Mouse (Mus musculus) embryonic facial prominence, embryonic 10.5 days (tissue): ENCODE results near the gene Lrfn3. TPM values are rescaled to one million over a fixed set of nuclear protein-coding genes. Genes with fewer than 3 reads are reported as not detected.

ENCODE experiments used
- DNase-seq: peaks from one replicate; pipeline ENCODE4 v3.0.0-alpha.2; 2017; ENCODE audit warnings: low spot score
- H3K27ac ChIP-seq: fragments of 300-500 bp; sonication (generic); replicated peaks from 2 replicates; pipeline ENCODE4 v1.5.1; 2016; ENCODE audit warnings: mild to moderate bottlenecking
- H3K27me3 ChIP-seq: fragments of 300-500 bp; sonication (generic); replicated peaks from 2 replicates; pipeline ENCODE4 v1.6.1; 2016; ENCODE audit warnings: low read depth, mild to moderate bottlenecking; ENCODE audit not compliant: poor library complexity, severe bottlenecking
- H3K36me3 ChIP-seq: fragments of 300-500 bp; sonication (generic); replicated peaks from 2 replicates; pipeline ENCODE4 v1.6.1; 2016; ENCODE audit warnings: mild to moderate bottlenecking, moderate library complexity
- H3K4me1 ChIP-seq: fragments of 300-500 bp; sonication (generic); 2 replicates; pipeline ENCODE4 v1.6.1; 2016
- H3K4me3 ChIP-seq: fragments of 300-500 bp; sonication (generic); 2 replicates; pipeline ENCODE4 v1.5.1; 2016; ENCODE audit warnings: mild to moderate bottlenecking, moderate library complexity
- H3K9me3 ChIP-seq: fragments of 300-500 bp; sonication (generic); 2 replicates; pipeline ENCODE4 v1.6.1; 2016; ENCODE audit warnings: mild to moderate bottlenecking
- WGBS: fragments of 180-500 bp; shearing (Covaris S2); methylation state at CpG from one replicate; pipeline ENCODE4 v1.1.7; 2016; 5-methylcytosine and 5-hydroxymethylcytosine counted together
- polyA plus RNA-seq: library from polyadenylated mRNA; unstranded; fragments of >200 nt; fragmentation: Nextera tagmentation; extraction: Ambion mirVana; gene quantifications from 2 replicates; pipeline ENCODE4 v1.2.1, GENCODE M21; 2016

Gene Lrfn3
- polyA plus RNA-seq, 1 experiment from 2014 or later, result 5.0 TPM

- WGBS, result 68% methylated on average over 5 of the region's 5 CpGs
- Histone ChIP-seq H3K36me3 (no peaks in the 10 kb centered on the region), H3K9me3 (no peaks in the 10 kb centered on the region), H3K27ac (no peak overlapping the region), H3K27me3 (peaks cover 43% of the 10 kb centered on the region), H3K4me1 (peaks cover 15% of the 10 kb centered on the region), H3K4me3 (no peak overlapping the region)
- no peak for DNase-seq
Observed at GRCm38 (mm10) chr7:30334563-30334962, 28.0 kb downstream of the Lrfn3 start.

- peaks cover 19% of the 10 kb centered on the region for H3K4me1 ChIP-seq
- WGBS, result 83% methylated on average over 4 of the region's 4 CpGs
- no peak overlapping the region for H3K27ac ChIP-seq
- no peaks in the 10 kb centered on the region for H3K9me3 ChIP-seq
- no peak for DNase-seq
- no peaks in the 10 kb centered on the region for H3K36me3 ChIP-seq
- peaks cover 42% of the 10 kb centered on the region for H3K27me3 ChIP-seq
- H3K4me3 ChIP-seq, result no peak overlapping the region
Observed at GRCm38 (mm10) chr7:30333436-30333835, 29.1 kb downstream of the Lrfn3 start.

GRCm38 (mm10) chr7:30332622-30333259 is 29.8 kb downstream of the Lrfn3 start:
- Histone ChIP-seq H3K9me3 (no peaks in the 10 kb centered on the region), H3K4me3 (no peak overlapping the region), H3K27me3 (peaks cover 42% of the 10 kb centered on the region), H3K36me3 (no peaks in the 10 kb centered on the region), H3K4me1 (peaks cover 22% of the 10 kb centered on the region), H3K27ac (no peak overlapping the region)
- DNase-seq, result no peak
- 71% methylated on average over 18 of the region's 18 CpGs for WGBS

GRCm38 (mm10) chr7:30331887-30332286 is 30.7 kb downstream of the Lrfn3 start:
- no peaks in the 10 kb centered on the region for H3K9me3 ChIP-seq
- 5% methylated on average over 13 of the region's 13 CpGs for WGBS
- no peak overlapping the region for H3K27ac ChIP-seq
- H3K27me3 ChIP-seq, result peaks cover 42% of the 10 kb centered on the region
- H3K36me3 ChIP-seq, result no peaks in the 10 kb centered on the region
- DNase-seq, result peak; percentile 86
- peaks cover 22% of the 10 kb centered on the region for H3K4me1 ChIP-seq
- H3K4me3 ChIP-seq, result peak overlapping the region; percentile 32

GRCm38 (mm10) chr7:30328379-30328778 is 34.2 kb downstream of the Lrfn3 start:
- peaks cover 5% of the 10 kb centered on the region; the same call in 1 of the 2 replicates for H3K9me3 ChIP-seq
- H3K27ac ChIP-seq, result no peak overlapping the region
- no peak overlapping the region for H3K4me3 ChIP-seq
- H3K27me3 ChIP-seq, result peaks cover 12% of the 10 kb centered on the region
- no peaks in the 10 kb centered on the region for H3K36me3 ChIP-seq
- peaks cover 19% of the 10 kb centered on the region for H3K4me1 ChIP-seq
- DNase-seq, result no peak
- WGBS, result 49% methylated on average over 10 of the region's 10 CpGs

GRCm38 (mm10) chr7:30327140-30327539 is 35.4 kb downstream of the Lrfn3 start:
- no peak overlapping the region for H3K27ac ChIP-seq
- no peak for DNase-seq
- WGBS, result 67% methylated on average over 15 of the region's 15 CpGs
- H3K4me1 ChIP-seq, result peaks cover 24% of the 10 kb centered on the region
- H3K27me3 ChIP-seq, result no peaks in the 10 kb centered on the region
- H3K9me3 ChIP-seq, result peaks cover 5% of the 10 kb centered on the region; the same call in 1 of the 2 replicates
- no peak overlapping the region for H3K4me3 ChIP-seq
- no peaks in the 10 kb centered on the region for H3K36me3 ChIP-seq

GRCm38 (mm10) chr7:30326427-30326826 is 36.1 kb downstream of the Lrfn3 start:
- no peaks in the 10 kb centered on the region for H3K36me3 ChIP-seq
- H3K27me3 ChIP-seq, result no peaks in the 10 kb centered on the region

GRCm38 (mm10) chr7:30325364-30325763 is 37.2 kb downstream of the Lrfn3 start:
- WGBS, result 37% methylated on average over 2 of the region's 2 CpGs
- no peak overlapping the region for H3K4me3 ChIP-seq
- peaks cover 23% of the 10 kb centered on the region for H3K4me1 ChIP-seq
- H3K36me3 ChIP-seq, result no peaks in the 10 kb centered on the region
- peak; percentile 63 for DNase-seq
- H3K9me3 ChIP-seq, result peaks cover 5% of the 10 kb centered on the region; the same call in 1 of the 2 replicates
- H3K27me3 ChIP-seq, result no peaks in the 10 kb centered on the region
- no peak overlapping the region for H3K27ac ChIP-seq

More at GRCm38 (mm10) chr7:30326427-30326826, 36.1 kb downstream of the Lrfn3 start:
- Histone ChIP-seq H3K4me1 (peaks cover 18% of the 10 kb centered on the region), H3K4me3 (no peak overlapping the region), H3K27ac (no peak overlapping the region), H3K9me3 (peaks cover 5% of the 10 kb centered on the region; the same call in 1 of the 2 replicates)
- DNase-seq, result no peak

GRCm38 (mm10) chr7:30324300-30324944 is 38.1 kb downstream of the Lrfn3 start:
- DNase-seq, result no peak
- WGBS, result 82% methylated on average over 5 of the region's 5 CpGs
- H3K36me3 ChIP-seq, result peaks cover 8% of the 10 kb centered on the region; the same call in 1 of the 2 replicates

GRCm38 (mm10) chr7:30323795-30324194 is 38.8 kb downstream of the Lrfn3 start, which contains the start of gene Sdhaf1:
Sdhaf1 (minus strand) TSS chr7:30323895.
- 75% methylated on average over 3 of the region's 3 CpGs for WGBS
- H3K27ac ChIP-seq, result peak within 1 kb of the TSS; percentile 90
- no peak for DNase-seq
- H3K9me3 ChIP-seq, result peaks cover 5% of the 10 kb centered on the region; the same call in 1 of the 2 replicates
- H3K4me1 ChIP-seq, result peaks cover 22% of the 10 kb centered on the region
- no peaks in the 10 kb centered on the region for H3K27me3 ChIP-seq
- H3K36me3 ChIP-seq, result peaks cover 14% of the 10 kb centered on the region
- peak within 1 kb of the TSS; percentile 73 for H3K4me3 ChIP-seq

More at GRCm38 (mm10) chr7:30324300-30324944, 38.1 kb downstream of the Lrfn3 start:
- Histone ChIP-seq H3K4me3 (no peak overlapping the region), H3K27me3 (no peaks in the 10 kb centered on the region), H3K27ac (no peak overlapping the region), H3K9me3 (peaks cover 5% of the 10 kb centered on the region; the same call in 1 of the 2 replicates), H3K4me1 (peaks cover 23% of the 10 kb centered on the region)

GRCm38 (mm10) chr7:30322865-30323264 is 39.7 kb downstream of the Lrfn3 start:
- no peak for DNase-seq
- H3K36me3 ChIP-seq, result peaks cover 23% of the 10 kb centered on the region
- WGBS, result 37% methylated on average over 6 of the region's 6 CpGs
- peak overlapping the region; percentile 73 for H3K4me3 ChIP-seq
- no peaks in the 10 kb centered on the region for H3K27me3 ChIP-seq
- peaks cover 5% of the 10 kb centered on the region; the same call in 1 of the 2 replicates for H3K9me3 ChIP-seq
- H3K27ac ChIP-seq, result peak overlapping the region; percentile 90
- peaks cover 16% of the 10 kb centered on the region for H3K4me1 ChIP-seq

GRCm38 (mm10) chr7:30322285-30322667 is 40.3 kb downstream of the Lrfn3 start:
- DNase-seq, result peak; percentile 98
- H3K4me1 ChIP-seq, result peaks cover 16% of the 10 kb centered on the region
- H3K27me3 ChIP-seq, result no peaks in the 10 kb centered on the region
- peaks cover 29% of the 10 kb centered on the region for H3K36me3 ChIP-seq
- WGBS, result under 1% methylated on average over 20 of the region's 20 CpGs
- peaks cover 5% of the 10 kb centered on the region; the same call in 1 of the 2 replicates for H3K9me3 ChIP-seq
- peak overlapping the region; percentile 90 for H3K27ac ChIP-seq
- peak overlapping the region; percentile 73 for H3K4me3 ChIP-seq
